Mouse (Mus musculus) small intestine, adult 2 months (tissue): ENCODE measurements around the gene Mtmr3. TPM values are rescaled to one million over a fixed set of nuclear protein-coding genes. Genes with fewer than 3 reads are reported as not detected.
A peak's percentile ranks its signal among the peaks of the same experiment; 100 is the strongest.

Experiments used
- H3K27ac ChIP-seq: fragments of 200-500 bp; 2 replicates; pipeline ENCODE4 v1.5.1; 2012; ENCODE audit warnings: low read depth, low read length, control low read depth, inconsistent platforms; ENCODE audit not compliant: insufficient read depth
- H3K27me3 ChIP-seq: fragments of 200-500 bp; 2 replicates; pipeline ENCODE4 v1.6.1; 2012; ENCODE audit warnings: mild to moderate bottlenecking, moderate library complexity, low read length, inconsistent platforms; ENCODE audit not compliant: control insufficient read depth, insufficient read depth
- H3K36me3 ChIP-seq: fragments of 200-500 bp; 2 replicates; pipeline ENCODE4 v1.6.1; 2012; ENCODE audit warnings: mild to moderate bottlenecking, low read length, control low read depth, inconsistent platforms; ENCODE audit not compliant: control insufficient read depth, insufficient read depth
- H3K4me1 ChIP-seq: fragments of 200-500 bp; 2 replicates; pipeline ENCODE4 v1.6.1; 2012; ENCODE audit warnings: low read length, inconsistent platforms, mixed read lengths; ENCODE audit not compliant: control insufficient read depth, insufficient read depth, insufficient read length
- H3K4me3 ChIP-seq: fragments of 200-500 bp; 2 replicates; pipeline ENCODE4 v1.5.1; 2012; ENCODE audit warnings: low read depth, mild to moderate bottlenecking, control low read depth, inconsistent platforms, low read length, moderate library complexity
- CTCF ChIP-seq: fragments of 200-500 bp; IDR thresholded peaks from 2 replicates; pipeline ENCODE4 v1.5.1; 2012; ENCODE audit warnings: low read depth, mild to moderate bottlenecking, control low read depth, inconsistent platforms, low read length, moderate library complexity, mixed read lengths; ENCODE audit not compliant: insufficient replicate concordance, insufficient read length; ENCODE audit errors: extremely low read depth
- POLR2A ChIP-seq: fragments of 200-500 bp; IDR thresholded peaks from 2 replicates; pipeline ENCODE4 v1.6.1; 2012; ENCODE audit warnings: low read depth, mild to moderate bottlenecking, control low read depth, inconsistent platforms, low read length, moderate library complexity
- WGBS: fragments of 180-500 bp; shearing (Covaris S2); methylation state at CpG from one replicate; pipeline ENCODE4 v1.1.7; 2018; 5-methylcytosine and 5-hydroxymethylcytosine counted together
- polyA plus RNA-seq: library from polyadenylated mRNA; depleted of rRNA; stranded (reverse); fragments of >200 nt; gene quantifications from 2 replicates; pipeline ENCODE4 v1.2.3, GENCODE M21; 2012; rRNA removed

Gene Mtmr3
- polyA plus RNA-seq, result 10.4 and 19.6 TPM in 2 replicates

GRCm38 (mm10) chr11:4594608-4595500 lies at the start of gene Mtmr3:
Gene Mtmr3 (minus strand): TSS chr11:4594863.
- H3K4me3 ChIP-seq, result peak within 1 kb of the TSS; percentile 93
- H3K4me1 ChIP-seq, result no peaks in the 10 kb centered on the region; the same call in 1 of the 2 replicates
- no peaks in the 10 kb centered on the region for H3K36me3 ChIP-seq
- H3K27ac ChIP-seq, result peak within 1 kb of the TSS; percentile 78
- TF ChIP-seq CTCF (no peak), POLR2A (peak; percentile 42; the same call in 1 of the 2 replicates)
- WGBS, result 3% methylated on average over 53 of the region's 53 CpGs
- no peaks in the 10 kb centered on the region for H3K27me3 ChIP-seq

GRCm38 (mm10) chr11:4643722-4644121 lies 49.1 kb upstream of the Mtmr3 start:
- WGBS, result 83% methylated on average over 5 of the region's 5 CpGs
- peaks cover 30% of the 10 kb centered on the region for H3K36me3 ChIP-seq
- H3K4me1 ChIP-seq, result peaks cover 6% of the 10 kb centered on the region; the same call in 1 of the 2 replicates
- no peaks in the 10 kb centered on the region for H3K27me3 ChIP-seq
- no peak for TF ChIP-seq POLR2A
- no peak for TF ChIP-seq CTCF
- H3K27ac ChIP-seq, result no peak overlapping the region
- H3K4me3 ChIP-seq, result no peak overlapping the region

GRCm38 (mm10) chr11:4641185-4641584 lies 46.5 kb upstream of the Mtmr3 start:
- Histone ChIP-seq H3K36me3 (peaks cover 11% of the 10 kb centered on the region), H3K27me3 (no peaks in the 10 kb centered on the region), H3K27ac (no peak overlapping the region), H3K4me3 (no peak overlapping the region), H3K4me1 (peaks cover 11% of the 10 kb centered on the region; the same call in 1 of the 2 replicates)
- TF ChIP-seq POLR2A (no peak), CTCF (no peak)

- WGBS, result 4% methylated on average over 7 of the region's 7 CpGs
- H3K27ac ChIP-seq, result peak overlapping the region; percentile 80
Measured at GRCm38 (mm10) chr11:4638261-4638660, 43.6 kb upstream of the Mtmr3 start.

GRCm38 (mm10) chr11:4637534-4638234 lies 43.0 kb upstream of the Mtmr3 start, which contains the start of gene Ascc2:
Gene Ascc2 (plus strand): TSS chr11:4637747.
- Histone ChIP-seq H3K27me3 (no peaks in the 10 kb centered on the region), H3K4me3 (peak within 1 kb of the TSS; percentile 86), H3K27ac (peak within 1 kb of the TSS; percentile 80), H3K4me1 (peaks cover 11% of the 10 kb centered on the region; the same call in 1 of the 2 replicates), H3K36me3 (peaks cover 8% of the 10 kb centered on the region; the same call in 1 of the 2 replicates)
- WGBS, result under 1% methylated on average over 35 of the region's 35 CpGs
- no peak for TF ChIP-seq CTCF
- TF ChIP-seq POLR2A, result peak; percentile 61

More at GRCm38 (mm10) chr11:4638261-4638660, 43.6 kb upstream of the Mtmr3 start:
- Histone ChIP-seq H3K4me3 (peak overlapping the region; percentile 23; the same call in 1 of the 2 replicates), H3K36me3 (peaks cover 8% of the 10 kb centered on the region; the same call in 1 of the 2 replicates), H3K4me1 (peaks cover 11% of the 10 kb centered on the region; the same call in 1 of the 2 replicates), H3K27me3 (no peaks in the 10 kb centered on the region)
- TF ChIP-seq CTCF, result no peak

- Histone ChIP-seq H3K27me3 (no peaks in the 10 kb centered on the region), H3K27ac (peak overlapping the region; percentile 66), H3K4me3 (no peak overlapping the region), H3K36me3 (peaks cover 8% of the 10 kb centered on the region; the same call in 1 of the 2 replicates), H3K4me1 (peaks cover 11% of the 10 kb centered on the region; the same call in 1 of the 2 replicates)
- TF ChIP-seq POLR2A (no peak), CTCF (no peak)
- WGBS, result 47% methylated on average over 5 of the region's 5 CpGs
Measured at GRCm38 (mm10) chr11:4636782-4637342, 42.2 kb upstream of the Mtmr3 start.
